ENCODE assay signal across 8 mouse cellular contexts in the genomic region with DNA sequence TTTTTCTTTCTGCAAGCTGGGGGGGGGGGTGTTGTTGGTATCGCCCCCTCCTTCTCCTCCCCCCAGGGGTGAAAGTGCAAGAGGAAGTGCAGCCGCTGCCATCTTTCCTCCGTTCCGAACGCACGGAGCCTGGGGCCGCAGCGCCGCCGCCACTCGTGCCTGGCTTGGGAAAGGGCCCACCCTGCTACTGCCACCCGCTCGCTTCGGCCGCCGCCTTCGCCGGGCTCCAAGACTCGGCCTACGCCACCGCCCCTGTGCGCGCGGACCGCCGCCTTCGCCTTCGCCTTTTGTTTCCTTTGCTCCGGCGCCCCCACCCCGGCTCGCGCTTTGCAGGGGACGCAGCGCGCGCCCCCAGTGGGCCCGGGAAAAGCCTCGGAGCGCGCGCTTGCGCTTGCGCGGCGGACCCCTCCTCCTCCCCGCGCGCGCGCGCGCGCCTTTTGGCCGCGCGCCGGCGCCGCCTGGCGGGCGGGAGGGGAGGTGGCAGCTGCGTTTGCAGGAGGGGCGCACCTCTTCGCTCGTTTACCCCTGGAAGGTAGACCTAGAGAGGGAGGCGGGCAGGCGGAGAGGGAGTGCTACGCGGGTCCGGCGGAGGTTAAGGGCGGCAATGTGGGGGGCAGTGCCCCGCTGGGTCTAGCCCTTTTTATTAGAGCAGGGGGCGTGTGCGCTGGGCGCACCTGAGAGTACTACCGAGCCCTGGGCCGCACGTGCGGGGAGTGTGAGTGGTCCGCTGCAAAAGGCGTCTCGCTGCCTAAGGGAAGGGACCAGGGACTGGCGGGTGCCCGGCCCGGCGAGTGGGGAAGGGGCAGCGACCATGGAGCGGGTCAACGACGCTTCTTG. TPM values are rescaled to one million over a fixed set of nuclear protein-coding genes. Genes with fewer than 3 reads are reported as not detected.
A peak's percentile ranks its signal among the peaks of the same experiment; 100 is the strongest.
DNase-seq lines count a peak whose midpoint lies in the region; ATAC-seq and TF ChIP-seq lines count a peak whose summit lies in the region.

No protein-coding gene starts in this region.

- intact Hi-C loops in gastrocnemius, adult 2 months (cut with DNase I) = loop anchor here (1.0 to 5.0 kb wide), 2 partner anchors 24 to 37 kb away; partner anchors contain the start of gene Drg1
- intact Hi-C loops in left cerebral cortex, postnatal 14 days (cut with DNase I) = loop anchor here (1.0 kb wide), 2 partner anchors 24 to 40 kb away; partner anchors contain the start of genes Drg1 and Pik3ip1

- peak; percentile 90 to 91 for DNase-seq in cerebellum, postnatal 25 days
- peak; percentile 88 for DNase-seq in gastrocnemius, adult 2 months
- peak; percentile 47 for DNase-seq in hindlimb bud, embryonic 11.5 days (ENCODE audit: extremely low spot score, low read depth, low spot score)
- DNase-seq in left cerebral cortex, postnatal 14 days (ENCODE audit: low spot score in 2 of 2) = peak; percentile 85 to 86
- DNase-seq in right cerebral cortex, postnatal 14 days = peak; percentile 86
- peak; percentile 78 to 83 for DNase-seq in urinary bladder, postnatal 4 days (ENCODE audit: low spot score in 2 of 2)

- peak overlapping the region; percentile 94 for H3K4me3 ChIP-seq in gastrocnemius, adult 2 months

- peak; percentile 82 for TF ChIP-seq CTCF in gastrocnemius, adult 2 months (IDR thresholded peaks at IDR 0.05)

- peak; percentile 56 for ATAC-seq in activated CD4-positive, CD25-positive, alpha-beta regulatory T cell, adult 4 months
- peak; percentile 19 for ATAC-seq in megakaryocyte-erythroid progenitor cell, adult 5-6 weeks (replicated peaks; ENCODE audit: low FRiP score, low TSS enrichment, poor library complexity, severe bottlenecking)

- peak overlapping the region; percentile 99 for H3K27ac ChIP-seq in gastrocnemius, adult 2 months

RNA-seq across cellular contexts. Expression of gene Patz1, which starts 1.3 kb away (rescaled TPM):
- polyA plus RNA-seq in activated CD4-positive, CD25-positive, alpha-beta regulatory T cell, adult 4 months (2017; shearing (Covaris generic)) = 10 to 100 TPM; 13.3 to 15.6 TPM
- 10 to 100 TPM; 11.9 to 17.2 TPM for total RNA-seq in gastrocnemius, adult 2 months (2021)
- total RNA-seq in left cerebral cortex, postnatal 14 days (2021) = 10 to 100 TPM; 39.6 to 43.0 TPM
- 89.5 and 92.4 TPM in 2 replicates for total RNA-seq in megakaryocyte-erythroid progenitor cell, adult 5-6 weeks (2014; fragmentation: Nextera tagmentation)
- 64.2 and 78.3 TPM in 2 replicates for total RNA-seq in megakaryocyte-erythroid progenitor cell, adult 5-6 weeks (2017)

RNA-seq across cellular contexts. Expression of gene Drg1, which starts 23.8 kb away (rescaled TPM):
- polyA plus RNA-seq in activated CD4-positive, CD25-positive, alpha-beta regulatory T cell, adult 4 months (2017; shearing (Covaris generic)) = 100 to 1,000 TPM; 166 to 178 TPM
- total RNA-seq in gastrocnemius, adult 2 months (2021) = 10 to 100 TPM; 44.1 to 45.0 TPM
- 10 to 100 TPM; 89.7 to 91.4 TPM for total RNA-seq in left cerebral cortex, postnatal 14 days (2021)
- total RNA-seq in megakaryocyte-erythroid progenitor cell, adult 5-6 weeks (2014; fragmentation: Nextera tagmentation) = 178 and 211 TPM in 2 replicates
- 230 and 276 TPM in 2 replicates for total RNA-seq in megakaryocyte-erythroid progenitor cell, adult 5-6 weeks (2017)

RNA-seq across cellular contexts. Expression of gene Pik3ip1, which starts 40.2 kb away (rescaled TPM):
- polyA plus RNA-seq in activated CD4-positive, CD25-positive, alpha-beta regulatory T cell, adult 4 months (2017; shearing (Covaris generic)) = 10 to 100 TPM; 32.9 to 53.5 TPM
- 10 to 100 TPM; 17.7 to 21.7 TPM for total RNA-seq in gastrocnemius, adult 2 months (2021)
- total RNA-seq in left cerebral cortex, postnatal 14 days (2021) = 10 to 100 TPM; 25.7 to 26.5 TPM
- total RNA-seq in megakaryocyte-erythroid progenitor cell, adult 5-6 weeks (2014; fragmentation: Nextera tagmentation) = 8.3 and 20.5 TPM in 2 replicates
- total RNA-seq in megakaryocyte-erythroid progenitor cell, adult 5-6 weeks (2017) = 17.5 and 28.1 TPM in 2 replicates

Comparison
In these comparisons a context has a peak if more than half of its experiments do, and no peak if none do; other contexts are left out.
1. Peak in every context shown above with its lines: DNase-seq, ATAC-seq, H3K4me3 ChIP-seq and H3K27ac ChIP-seq.